Comparison of ENCODE assay signal across 20 mouse cellular contexts in genomic region chr4:98200701-98201100, GRCm38 (mm10).
DNase-seq lines count a peak whose midpoint lies in the region; ATAC-seq and TF ChIP-seq lines count a peak whose summit lies in the region.
"Had no signal": no experiment of that assay in that cellular context is flagged by ENCODE, and none has a peak within 500 bp of the region (broad histone marks: within the 10 kb centered on the region; RNA-seq: fewer than 3 reads in every experiment).

No protein-coding gene starts in this region.

- H3K4me3 ChIP-seq in heart, adult 2 months = no peak overlapping the region
- H3K4me3 ChIP-seq in heart, embryonic 13.5 days = no peak overlapping the region
- no peak overlapping the region for H3K4me3 ChIP-seq in liver, embryonic 14.5 days (ENCODE audit: insufficient read depth in 1 of 2, low read depth in 2 of 2, low read length in 2 of 2)
- H3K4me3 ChIP-seq in liver, embryonic 11.5 days (ENCODE audit: low read depth, low read length) = no peak overlapping the region
- H3K4me3 ChIP-seq: embryonic facial prominence, embryonic 15.5 days; erythroblast, embryonic 14.5 days; forebrain, embryonic 15.5 days; hindbrain, embryonic 12.5 days had no signal

- WGBS in heart, adult 2 months = 53% methylated on average over 1 of the region's 1 CpGs
- 44% methylated on average over 1 of the region's 1 CpGs for WGBS in heart, embryonic 13.5 days
- 30% methylated on average over 1 of the region's 1 CpGs for WGBS in liver, embryonic 14.5 days (ENCODE audit: insufficient replicate concordance)
- WGBS in liver, embryonic 11.5 days = 58% methylated on average over 1 of the region's 1 CpGs

- H3K4me2 ChIP-seq in heart, embryonic 13.5 days = peak overlapping the region; percentile 42
- no peak overlapping the region for H3K4me2 ChIP-seq in liver, embryonic 14.5 days (ENCODE audit: low read depth)
- H3K4me2 ChIP-seq in liver, embryonic 11.5 days = no peak overlapping the region
- H3K4me2 ChIP-seq: embryonic facial prominence, embryonic 15.5 days; forebrain, embryonic 15.5 days; hindbrain, embryonic 12.5 days had no signal

- no peak overlapping the region for H3K9ac ChIP-seq in heart, adult 2 months (ENCODE audit: low read depth, low read length)
- no peak overlapping the region for H3K9ac ChIP-seq in heart, embryonic 13.5 days
- H3K9ac ChIP-seq in liver, embryonic 14.5 days (replicated peaks) = no peak overlapping the region
- H3K9ac ChIP-seq in liver, embryonic 11.5 days (ENCODE audit: low read depth, low read length) = no peak overlapping the region
- H3K9ac ChIP-seq: embryonic facial prominence, embryonic 15.5 days; forebrain, embryonic 15.5 days; hindbrain, embryonic 12.5 days had no signal

- peaks cover 5% of the 10 kb centered on the region for H3K4me1 ChIP-seq in heart, adult 2 months (ENCODE audit: control insufficient read depth, insufficient read depth, low read length)
- H3K4me1 ChIP-seq in heart, embryonic 13.5 days = peaks cover 39% of the 10 kb centered on the region
- H3K4me1 ChIP-seq in liver, embryonic 14.5 days (replicated peaks; ENCODE audit: control insufficient read depth in 2 of 2, insufficient read depth in 2 of 2, low read length in 1 of 2) = no peaks in the 10 kb centered on the region
- H3K4me1 ChIP-seq in liver, embryonic 11.5 days (replicated peaks; ENCODE audit: control insufficient read depth, insufficient read depth, low read length) = no peaks in the 10 kb centered on the region
- H3K4me1 ChIP-seq: embryonic facial prominence, embryonic 15.5 days; forebrain, embryonic 15.5 days; hindbrain, embryonic 12.5 days had no signal

- no peaks in the 10 kb centered on the region for H3K27me3 ChIP-seq in heart, adult 2 months (ENCODE audit: control insufficient read depth, insufficient read depth, low read length)
- H3K27me3 ChIP-seq in heart, embryonic 13.5 days (replicated peaks) = no peaks in the 10 kb centered on the region
- H3K27me3 ChIP-seq in liver, embryonic 14.5 days (ENCODE audit: control insufficient read depth, insufficient read depth, low read length) = no peaks in the 10 kb centered on the region
- H3K27me3 ChIP-seq in liver, embryonic 11.5 days (replicated peaks; ENCODE audit: control insufficient read depth, insufficient read depth, low read length) = no peaks in the 10 kb centered on the region
- H3K27me3 ChIP-seq: embryonic facial prominence, embryonic 15.5 days; forebrain, embryonic 15.5 days; hindbrain, embryonic 12.5 days had no signal

- H3K27ac ChIP-seq in heart, adult 2 months = peak overlapping the region; percentile 54
- H3K27ac ChIP-seq in heart, embryonic 13.5 days (replicated peaks) = peak overlapping the region; percentile 87
- no peak overlapping the region for H3K27ac ChIP-seq in liver, embryonic 14.5 days
- H3K27ac ChIP-seq in liver, embryonic 11.5 days (ENCODE audit: low read depth, low read length) = no peak overlapping the region
- H3K27ac ChIP-seq: embryonic facial prominence, embryonic 15.5 days; forebrain, embryonic 15.5 days; hindbrain, embryonic 12.5 days had no signal

- TF ChIP-seq CTCF in heart, adult 2 months (IDR thresholded peaks at IDR 0.05) = no peak
- TF ChIP-seq CTCF in liver, embryonic 14.5 days (IDR thresholded peaks at IDR 0.05; ENCODE audit: low read depth) = no peak

- no peak for DNase-seq in heart, adult 2 months
- DNase-seq in heart, postnatal 10 days = no peak
- DNase-seq in heart, adult 9 months (ENCODE audit: low spot score in 2 of 2) = no peak
- DNase-seq in liver, embryonic 14.5 days (ENCODE audit: low read depth in 3 of 3, low spot score in 3 of 3) = no peak
- DNase-seq in liver, embryonic 11.5 days (ENCODE audit: low spot score) = no peak
- DNase-seq in thymus, postnatal 10 days (ENCODE audit: low spot score in 2 of 2) = no peak
- DNase-seq: B cell, adult 2 months; embryo, embryonic 11 days; gastrocnemius, postnatal 36 days had no signal

- H3K79me2 ChIP-seq in heart, adult 2 months (replicated peaks; ENCODE audit: control insufficient read depth, insufficient read depth, low read length) = no peaks in the 10 kb centered on the region

- intact Hi-C loops in heart, adult 2 months (cut with DNase I) = loop anchor here (5.0 kb wide), 2 partner anchors 52 to 122 kb away; no protein-coding TSS in a partner anchor
- intact Hi-C loops in heart, postnatal 10 days (cut with DNase I) = loop anchor here (5.0 kb wide), 1 partner anchor 448 kb away; no protein-coding TSS in a partner anchor

- peaks cover 4% of the 10 kb centered on the region for H3K36me3 ChIP-seq in heart, adult 2 months (ENCODE audit: control insufficient read depth, insufficient read depth, low read length)
- no peaks in the 10 kb centered on the region for H3K36me3 ChIP-seq in heart, embryonic 13.5 days
- H3K36me3 ChIP-seq in liver, embryonic 14.5 days (replicated peaks; ENCODE audit: control insufficient read depth, insufficient read depth, low read depth) = no peaks in the 10 kb centered on the region
- no peaks in the 10 kb centered on the region for H3K36me3 ChIP-seq in liver, embryonic 11.5 days (ENCODE audit: control insufficient read depth, insufficient read depth, low read length)
- H3K36me3 ChIP-seq: embryonic facial prominence, embryonic 15.5 days; forebrain, embryonic 15.5 days; G1E; hindbrain, embryonic 12.5 days had no signal

- TF ChIP-seq POLR2A in heart, adult 2 months (IDR thresholded peaks at IDR 0.05; ENCODE audit: insufficient read depth, low read depth, low read length) = no peak

- TF ChIP-seq EP300 in heart, adult 2 months (IDR thresholded peaks at IDR 0.05; ENCODE audit: insufficient read depth, low read depth, low read length) = no peak
- 0 out of 2 replicates have a peak, but pooled peaks have one; percentile 10 for TF ChIP-seq EP300 in liver, embryonic 14.5 days (IDR thresholded peaks at IDR 0.05; ENCODE audit: low read depth)

- no peak for ATAC-seq in heart, embryonic 13.5 days (ENCODE audit: extremely low read depth, insufficient number of reproducible peaks, low FRiP score, low TSS enrichment)
- no peak for ATAC-seq in liver, embryonic 14.5 days (ENCODE audit: insufficient read depth)
- ATAC-seq in liver, embryonic 11.5 days (replicated peaks; ENCODE audit: low FRiP score) = no peak
- peak; percentile 58; the same call in 1 of the 2 replicates for ATAC-seq in megakaryocyte-erythroid progenitor cell, adult 5-6 weeks (replicated peaks; ENCODE audit: low FRiP score, low TSS enrichment, poor library complexity, severe bottlenecking)
- ATAC-seq: CD4-positive, CD25-positive, alpha-beta regulatory T cell, adult 4 months; forebrain, embryonic 15.5 days; hindbrain, embryonic 16.5 days; inflammation-experienced regulatory T-cells, adult 6 months; intestine, postnatal 0 days had no signal

- no peaks in the 10 kb centered on the region for H3K9me3 ChIP-seq in heart, embryonic 13.5 days
- H3K9me3 ChIP-seq in liver, embryonic 14.5 days (ENCODE audit: control insufficient read depth, low read length) = no peaks in the 10 kb centered on the region
- no peaks in the 10 kb centered on the region for H3K9me3 ChIP-seq in liver, embryonic 11.5 days (ENCODE audit: control insufficient read depth, low read length)
- H3K9me3 ChIP-seq: embryonic facial prominence, embryonic 15.5 days; forebrain, embryonic 15.5 days; hindbrain, embryonic 12.5 days had no signal

Comparison
In these comparisons a context has a peak if more than half of its experiments do, and no peak if none do; other contexts are left out.
1. H3K27ac ChIP-seq: peak in heart, adult 2 months (single experiment) and heart, embryonic 13.5 days (single experiment); none in liver, embryonic 14.5 days (single experiment) and liver, embryonic 11.5 days (single experiment).